Mouse (Mus musculus) embryo, embryonic 11 days (tissue): ENCODE data around the gene Dennd2c.

Experiments used
- DNase-seq: peaks from one replicate; pipeline ENCODE4 v3.0.0-alpha.2; 2015

The Dennd2c gene

GRCm38 (mm10) chr3:103102454-103103390 is at the start of gene Dennd2c:
Dennd2c (plus strand) TSS chr3:103102604.
- peak; percentile 92 for DNase-seq

GRCm38 (mm10) chr3:103056016-103056595 is 46.3 kb upstream of the Dennd2c start:
- no peak for DNase-seq

- no peak for DNase-seq
Observed at GRCm38 (mm10) chr3:103057752-103058151, 44.7 kb upstream of the Dennd2c start.

- peak; percentile 98 for DNase-seq
Observed at GRCm38 (mm10) chr3:103058207-103059157, 43.9 kb upstream of the Dennd2c start, which contains the start of gene Nras. Nras (plus strand) TSS chr3:103058285.

GRCm38 (mm10) chr3:103066927-103067326 is 35.5 kb upstream of the Dennd2c start:
- no peak for DNase-seq

GRCm38 (mm10) chr3:103068971-103069370 is 33.4 kb upstream of the Dennd2c start:
- DNase-seq: no peak

GRCm38 (mm10) chr3:103073771-103074170 is 28.6 kb upstream of the Dennd2c start, which contains the start of gene Ampd1:
Ampd1 (plus strand) TSS chr3:103074014.
- DNase-seq: no peak

- DNase-seq: no peak
Observed at GRCm38 (mm10) chr3:103075871-103076270, 26.5 kb upstream of the Dennd2c start.

GRCm38 (mm10) chr3:103076476-103076875 is 25.9 kb upstream of the Dennd2c start:
- no peak for DNase-seq

GRCm38 (mm10) chr3:103079301-103079700 is 23.1 kb upstream of the Dennd2c start:
- no peak for DNase-seq

- no peak for DNase-seq
Observed at GRCm38 (mm10) chr3:103081051-103081450, 21.4 kb upstream of the Dennd2c start.

- DNase-seq: no peak
Observed at GRCm38 (mm10) chr3:103081861-103082453, 20.4 kb upstream of the Dennd2c start.

- no peak for DNase-seq
Observed at GRCm38 (mm10) chr3:103082761-103083160, 19.6 kb upstream of the Dennd2c start.

GRCm38 (mm10) chr3:103085986-103086385 is 16.4 kb upstream of the Dennd2c start:
- DNase-seq: no peak

GRCm38 (mm10) chr3:103091753-103092152 is 10.7 kb upstream of the Dennd2c start:
- DNase-seq: no peak

GRCm38 (mm10) chr3:103098662-103099061 is 3.7 kb upstream of the Dennd2c start:
- no peak for DNase-seq

GRCm38 (mm10) chr3:103099667-103100066 is 2.7 kb upstream of the Dennd2c start:
- no peak for DNase-seq

GRCm38 (mm10) chr3:103100735-103101134 is 1.7 kb upstream of the Dennd2c start:
- DNase-seq: no peak

- DNase-seq: no peak
Observed at GRCm38 (mm10) chr3:103101194-103101593, 1.2 kb upstream of the Dennd2c start.

GRCm38 (mm10) chr3:103101909-103102308 is 495 bp upstream of the Dennd2c start:
- no peak for DNase-seq

GRCm38 (mm10) chr3:103107565-103108240 is 5.3 kb downstream of the Dennd2c start:
- DNase-seq: no peak

GRCm38 (mm10) chr3:103112216-103112615 is 9.8 kb downstream of the Dennd2c start:
- no peak for DNase-seq
